Mouse (Mus musculus): ENCODE measurements at regions not wholly inside any gene's neighbourhood (a gene's known extent, or its start where the extent isn't known, plus 50 kb on each side); places are given as distances from the start of the nearest gene placed in this dataset.

DNA sequence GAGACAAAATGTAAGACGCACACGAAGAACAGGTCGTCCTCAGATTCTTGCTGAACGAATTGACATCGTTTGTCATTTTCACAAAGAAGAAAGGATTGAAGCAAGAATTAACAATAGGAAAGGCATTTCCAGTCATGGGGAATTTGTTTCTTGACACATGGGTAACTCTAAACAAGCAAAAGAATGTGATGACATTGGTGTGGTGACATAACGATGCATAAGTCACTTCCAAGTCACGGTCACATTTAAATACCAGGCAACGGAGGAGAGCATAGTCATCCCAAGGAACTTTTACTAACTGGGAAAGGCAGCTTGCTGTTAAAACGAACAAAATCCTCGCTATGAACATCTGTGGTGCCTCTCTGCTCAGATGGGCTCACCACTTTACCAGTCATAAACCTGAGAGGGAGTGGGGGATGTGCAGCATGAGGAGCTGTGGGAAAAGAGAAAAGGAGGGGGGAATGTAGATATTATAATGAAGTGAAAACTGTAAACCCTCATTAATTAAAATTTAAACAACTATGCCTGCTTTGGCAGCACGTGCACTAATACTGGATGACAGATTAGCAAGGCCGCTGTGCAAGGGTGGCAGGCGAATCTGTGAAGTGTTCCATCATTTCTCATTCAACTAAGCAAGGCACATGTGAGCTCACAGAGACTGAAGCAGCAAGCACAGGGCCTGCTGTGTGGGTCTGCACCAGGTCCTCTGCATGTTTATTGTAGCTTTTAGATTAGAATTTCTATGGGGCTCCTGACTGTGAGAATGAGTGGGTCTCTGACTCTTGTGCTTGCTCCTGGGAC is 167.2 kb upstream of the Dkk2 start:
- no peak for DNase-seq (ENCODE audit: low read depth, low spot score)

DNA sequence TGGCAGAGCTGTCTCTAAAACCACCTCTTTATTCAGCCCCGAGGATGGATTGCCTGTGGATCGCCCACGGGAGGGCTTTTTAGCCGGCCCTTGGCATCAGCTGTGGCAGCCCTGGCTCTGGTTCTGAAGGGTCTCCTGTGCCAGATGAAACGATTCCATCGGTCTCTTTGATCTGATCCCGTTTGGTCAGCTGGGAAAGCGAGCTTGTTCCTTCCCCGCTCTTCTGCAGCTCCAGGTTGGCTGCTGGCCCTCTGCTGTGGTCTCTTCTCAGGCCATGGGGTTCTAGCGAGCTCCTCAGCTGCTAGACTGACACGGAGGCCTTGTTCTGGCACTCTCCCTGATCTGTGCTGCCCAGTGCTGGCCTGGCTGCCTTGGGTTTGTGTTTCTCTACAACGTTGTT is 165.6 kb upstream of the Dkk2 start:
- no peak for DNase-seq (ENCODE audit: low read depth, low spot score)

DNA sequence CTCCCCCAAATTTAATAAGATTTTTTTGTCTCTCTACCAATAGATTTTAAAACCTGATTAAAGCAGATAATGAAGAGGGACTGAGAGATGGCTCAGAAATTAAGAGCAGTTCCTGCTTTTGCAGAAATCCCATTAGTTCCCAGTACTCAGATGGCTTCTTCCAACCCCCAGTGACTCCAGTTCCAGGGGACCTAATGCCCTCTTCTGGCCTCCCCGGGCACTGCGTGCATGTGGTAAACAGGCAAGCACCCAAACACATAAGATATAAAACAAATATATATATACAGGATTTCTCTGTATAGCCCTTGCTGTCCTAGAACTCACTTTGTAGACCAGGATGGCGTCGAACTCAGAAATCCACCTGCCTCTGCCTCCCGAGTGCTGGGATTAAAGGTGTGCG is 163.9 kb upstream of the Dkk2 start:
- no peak for DNase-seq (ENCODE audit: low read depth, low spot score)

DNA sequence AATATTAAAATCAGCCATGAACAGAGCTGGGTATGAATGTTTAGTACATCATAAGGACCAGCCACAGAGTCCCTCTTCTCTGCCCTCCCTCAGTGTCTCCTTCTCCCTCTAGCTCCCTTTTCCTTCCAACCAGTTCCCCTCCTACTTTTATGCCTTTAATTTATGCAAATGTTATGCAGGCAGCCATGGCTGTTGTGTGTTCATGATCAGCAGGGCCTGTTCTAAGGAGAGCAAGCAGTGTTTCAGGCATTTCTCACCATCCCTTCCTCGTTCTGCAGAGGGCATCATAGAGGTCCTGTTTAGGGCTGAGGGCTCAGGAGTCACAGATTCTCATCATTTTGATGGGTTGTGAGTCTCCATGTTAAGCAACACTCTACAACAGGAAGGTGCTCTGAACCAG is 162.4 kb upstream of the Dkk2 start:
- no peak for DNase-seq (ENCODE audit: low read depth, low spot score)

DNA sequence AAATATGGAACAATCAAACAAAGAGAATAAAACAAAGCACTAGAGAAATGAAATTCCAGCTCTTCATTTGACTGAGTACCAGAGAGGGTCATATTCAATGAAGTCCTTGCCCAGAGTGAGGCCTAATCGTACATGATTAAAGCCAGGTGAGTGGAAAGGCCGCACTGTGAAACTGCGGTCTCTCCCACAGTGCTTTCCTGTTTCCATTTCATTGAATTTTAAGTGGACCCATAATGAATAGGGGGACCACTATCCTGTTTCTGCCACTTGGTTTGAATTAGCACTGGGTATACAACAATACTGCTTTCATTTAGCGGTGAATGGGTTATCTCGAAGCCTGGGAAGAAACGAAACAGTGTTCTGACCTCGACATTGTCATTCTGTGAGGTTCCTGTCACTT is 144.2 kb upstream of the Dkk2 start:
- no peak for DNase-seq (ENCODE audit: low read depth, low spot score)

DNA sequence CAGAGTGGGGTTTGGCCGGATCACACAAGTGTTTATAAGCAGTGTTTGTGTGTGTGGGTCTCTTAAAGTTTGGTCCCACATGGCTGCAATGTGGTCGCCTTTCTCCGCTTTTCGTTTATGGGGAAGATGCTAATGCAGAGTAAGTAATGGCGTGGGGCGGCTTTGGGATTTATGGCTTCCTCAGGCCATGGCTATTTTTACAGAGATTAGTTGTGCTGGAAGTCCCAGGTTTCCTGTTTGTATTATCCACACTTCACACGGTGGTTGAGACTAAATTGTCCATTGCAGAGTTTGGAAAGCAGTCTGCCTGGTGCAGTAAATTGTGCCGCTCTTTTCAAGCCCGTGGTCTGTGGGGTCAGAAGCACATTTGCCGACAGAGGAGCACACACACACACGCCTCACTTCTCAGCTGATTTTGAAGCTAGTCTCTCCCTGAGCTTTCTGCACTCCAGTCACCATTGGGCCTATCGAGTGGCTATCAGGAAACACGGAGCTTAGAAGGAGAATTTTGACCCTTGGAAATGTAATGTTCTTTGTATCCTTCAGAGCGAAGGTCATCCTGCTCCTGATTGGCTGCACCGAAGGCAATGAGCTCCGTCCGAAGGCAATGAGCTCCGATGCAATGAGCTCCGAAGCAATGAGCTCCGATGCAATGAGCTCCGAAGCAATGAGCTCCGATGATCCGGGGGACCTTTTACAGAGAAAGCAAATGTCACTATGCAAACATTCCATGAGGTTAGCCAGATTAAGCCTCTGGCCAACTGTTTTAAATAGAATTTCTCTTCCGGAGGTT is 142.9 kb upstream of the Dkk2 start:
- no peak for DNase-seq (ENCODE audit: low read depth, low spot score)

DNA sequence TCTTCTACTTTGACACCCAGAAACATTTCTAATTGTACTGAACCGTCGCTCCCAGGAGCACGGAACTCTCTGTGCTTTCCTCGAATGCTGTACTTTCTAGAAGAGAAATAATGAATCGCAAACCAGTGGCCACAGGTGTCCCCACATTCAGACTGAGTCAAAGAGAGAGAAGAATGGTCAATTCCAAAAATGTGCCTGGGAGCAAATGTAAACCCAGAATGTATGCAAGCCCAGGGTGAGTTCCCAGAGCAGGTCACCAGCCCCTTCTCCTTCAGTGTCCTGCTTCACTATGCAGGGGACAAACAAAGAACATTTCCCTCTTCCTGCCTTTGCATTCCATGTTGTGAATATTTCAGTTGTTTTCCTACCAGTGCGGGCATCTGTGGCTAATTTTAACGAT is 141.7 kb upstream of the Dkk2 start:
- DNase-seq (ENCODE audit: low read depth, low spot score) = no peak

DNA sequence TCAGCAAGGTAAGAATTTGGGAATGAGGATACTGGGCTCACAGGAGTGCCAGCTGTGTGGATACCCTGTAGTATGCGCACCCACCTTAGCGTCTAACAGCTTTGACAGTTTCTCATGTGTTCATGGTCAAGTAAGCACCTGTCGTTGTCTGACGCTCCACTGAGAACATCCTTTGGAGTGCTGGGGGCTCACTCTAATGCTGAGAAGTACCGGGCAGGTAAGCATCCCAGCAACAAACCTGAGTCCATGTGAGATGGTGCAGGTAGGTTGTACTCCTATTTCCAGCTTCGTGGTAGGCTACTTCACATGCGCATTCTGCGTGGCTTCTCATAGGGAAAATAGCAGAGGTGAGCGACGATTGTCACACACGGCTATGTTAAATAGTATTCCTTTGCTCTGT is 129.3 kb upstream of the Dkk2 start:
- DNase-seq (ENCODE audit: low read depth, low spot score) = no peak

DNA sequence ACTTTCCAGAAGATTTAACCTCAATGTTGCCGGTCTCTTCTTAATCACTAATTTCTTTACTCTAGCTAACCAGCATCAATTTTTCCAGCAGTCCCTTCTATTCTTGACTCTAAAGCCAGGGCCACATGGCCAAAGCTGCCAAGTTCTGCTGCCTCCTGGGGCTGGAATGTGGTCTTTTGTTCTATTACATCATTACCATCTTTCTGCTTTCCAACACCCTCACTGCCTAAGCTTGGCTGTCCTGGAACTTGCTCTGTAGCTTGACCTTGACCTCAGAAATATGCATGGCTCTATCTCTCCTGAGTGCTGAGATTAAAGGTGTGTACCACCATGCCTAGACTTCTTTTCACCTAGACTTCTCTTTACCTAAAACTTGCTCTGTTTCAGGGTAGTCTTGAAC is 124.5 kb upstream of the Dkk2 start:
- no peak for DNase-seq (ENCODE audit: low read depth, low spot score)

DNA sequence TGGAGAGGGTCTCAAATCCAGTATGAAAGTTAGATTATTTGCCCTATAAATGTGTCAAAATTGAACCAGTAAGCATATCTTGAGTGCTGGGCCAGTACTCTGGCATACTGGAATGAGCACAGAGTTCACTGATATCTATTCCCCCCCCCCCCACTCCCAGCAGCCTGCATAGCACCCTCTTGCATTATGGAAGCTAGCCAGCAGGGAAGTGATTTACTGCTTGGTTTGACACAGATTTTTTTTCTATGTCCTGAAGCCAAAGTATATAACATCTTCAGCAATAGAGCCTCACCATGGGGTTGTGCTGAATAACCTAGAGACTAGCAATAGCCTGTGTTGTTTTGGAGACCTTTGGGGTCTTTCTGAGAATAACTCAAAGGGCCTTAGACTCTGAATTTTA is 123.5 kb upstream of the Dkk2 start:
- no peak for DNase-seq (ENCODE audit: low read depth, low spot score)

DNA sequence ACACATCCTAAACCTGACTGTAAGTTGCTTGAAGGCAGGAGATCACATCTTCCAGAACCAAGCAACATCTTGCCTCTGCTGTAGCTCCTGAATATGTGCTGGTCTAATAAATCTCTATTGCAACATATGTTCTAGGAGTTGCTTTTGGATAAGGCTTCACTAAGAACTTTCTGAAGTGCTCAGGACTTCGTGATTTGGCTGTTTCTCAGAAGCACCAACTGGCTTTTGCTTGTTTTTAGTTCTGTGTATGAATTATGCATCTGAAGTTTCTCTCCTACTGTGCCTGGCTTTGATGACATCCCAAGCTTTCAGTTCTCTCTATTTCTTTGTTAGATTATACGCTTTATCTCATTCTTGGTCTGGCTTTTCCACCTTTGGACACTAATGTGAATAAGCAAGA is 122.2 kb upstream of the Dkk2 start:
- no peak for DNase-seq (ENCODE audit: low read depth, low spot score)

DNA sequence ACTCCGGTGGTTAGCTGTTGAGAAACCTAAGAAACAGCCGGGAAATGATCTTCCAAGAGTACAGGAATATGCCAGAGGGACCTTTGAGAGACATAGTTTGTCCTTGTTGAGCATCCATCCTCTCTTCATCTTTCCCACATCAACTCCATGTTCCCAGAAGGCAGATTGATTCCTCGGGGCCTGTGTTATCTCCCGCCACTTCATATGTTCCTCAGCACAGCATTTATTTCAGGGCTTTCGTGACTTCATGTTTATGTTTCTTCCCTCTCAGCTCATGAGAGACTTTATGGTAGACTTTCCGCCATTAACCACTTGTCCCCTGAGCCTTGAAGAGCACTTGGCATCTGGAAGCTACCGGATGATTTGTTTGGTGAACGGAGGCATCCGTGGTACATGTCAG is 120.1 kb upstream of the Dkk2 start:
- no peak for DNase-seq (ENCODE audit: low read depth, low spot score)

DNA sequence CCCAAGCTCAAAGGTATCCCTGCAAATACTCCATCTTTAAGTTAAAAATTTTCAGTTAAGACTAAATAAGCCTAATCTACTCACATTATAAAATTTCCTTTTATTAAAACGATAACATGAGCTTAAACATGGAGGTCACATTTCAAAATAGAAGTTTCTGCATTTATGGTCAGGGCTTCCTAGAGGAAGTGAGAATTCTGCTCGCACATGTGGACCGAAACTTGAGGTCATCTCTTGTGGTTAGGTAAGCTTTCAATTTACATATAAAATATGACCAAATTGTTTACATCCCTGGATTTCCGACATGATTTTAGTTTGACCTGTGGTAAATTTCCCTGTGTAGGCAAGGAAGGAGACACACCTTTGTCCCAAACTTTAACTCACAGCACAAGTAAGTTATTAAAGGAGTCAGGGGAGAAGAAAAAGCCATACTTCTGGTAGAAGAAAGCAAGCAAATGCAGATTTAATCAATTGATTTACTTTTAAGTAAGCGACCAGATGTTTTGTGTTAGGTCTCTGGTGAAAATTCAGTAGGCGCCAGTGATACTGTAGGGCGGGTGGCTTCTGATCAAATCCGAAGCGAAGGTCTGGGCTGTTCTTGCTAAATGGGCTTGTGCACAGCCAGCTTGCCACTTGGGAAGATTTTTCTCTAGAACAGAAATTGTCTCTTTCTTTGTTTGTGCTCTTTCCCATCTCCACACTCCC is 119.5 kb upstream of the Dkk2 start:
- DNase-seq (ENCODE audit: low read depth, low spot score) = no peak

DNA sequence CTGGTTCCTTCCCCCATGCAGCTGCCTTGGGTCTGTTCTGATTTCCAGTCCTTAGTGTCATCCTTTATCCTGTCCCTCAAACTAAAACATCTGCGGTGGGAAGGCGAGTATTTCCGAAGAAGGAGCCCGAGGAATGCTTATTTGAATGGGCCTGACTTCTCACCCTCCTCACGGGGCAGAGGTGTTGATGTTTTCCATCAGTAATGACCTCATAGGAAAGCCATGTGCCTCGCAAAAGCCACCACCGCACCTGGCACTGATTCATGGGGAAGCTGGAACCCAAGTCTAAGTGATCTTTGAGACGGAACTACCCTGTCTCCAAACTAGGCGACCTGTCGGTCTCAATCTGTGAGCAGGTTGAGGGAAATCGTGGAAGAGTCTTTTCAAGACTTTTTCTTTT is 117.8 kb upstream of the Dkk2 start:
- no peak for DNase-seq (ENCODE audit: low read depth, low spot score)

DNA sequence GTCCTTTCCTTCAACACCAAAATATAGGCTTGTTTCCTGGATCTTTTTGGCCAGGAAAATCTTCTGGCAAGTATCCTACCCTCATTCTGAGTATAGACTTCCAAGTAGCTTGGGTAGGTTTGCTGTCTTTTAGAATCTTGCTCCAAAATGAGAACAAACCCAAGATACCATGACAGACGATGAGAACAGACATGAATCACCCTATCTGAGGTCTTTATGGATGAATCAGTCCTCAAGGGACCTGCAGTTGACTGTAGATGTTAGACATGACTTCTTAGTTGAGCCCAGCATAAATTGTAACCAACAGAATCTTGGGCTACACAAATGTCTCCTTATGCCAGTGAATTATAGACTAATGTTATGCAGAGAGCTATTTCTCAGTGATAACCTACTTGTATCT is 114.3 kb upstream of the Dkk2 start:
- no peak for DNase-seq (ENCODE audit: low read depth, low spot score)

DNA sequence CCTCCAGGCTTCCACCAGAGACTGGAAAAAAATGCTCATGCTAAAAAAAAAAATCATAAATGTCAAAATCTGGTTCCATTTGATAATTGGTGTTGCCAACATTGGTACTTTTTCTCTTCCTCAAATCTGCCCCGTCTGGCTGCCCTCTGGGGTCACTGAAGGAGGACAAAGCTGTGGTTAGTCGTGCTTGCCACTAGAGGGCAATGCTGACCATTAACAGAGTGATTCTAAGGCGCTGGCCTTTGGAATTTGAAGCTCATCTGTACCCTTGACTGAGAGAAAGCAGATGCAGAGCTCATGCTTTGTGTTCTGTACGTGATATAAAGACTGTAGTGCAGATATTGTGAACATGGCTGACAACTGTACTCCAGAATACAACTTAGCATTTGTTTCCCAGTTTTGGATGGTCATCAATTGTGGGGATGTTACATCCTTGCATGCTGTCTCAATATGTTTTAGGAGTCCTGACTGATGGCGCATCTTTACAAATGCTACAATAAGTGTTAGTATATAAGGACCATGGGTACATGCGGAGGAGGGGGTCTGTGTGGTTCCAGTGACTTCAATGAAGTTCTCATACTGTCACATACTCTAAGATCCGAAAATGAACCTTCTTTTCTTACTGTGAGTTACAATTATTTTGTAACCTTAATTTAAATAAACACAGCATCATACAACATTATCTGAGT is 109.0 kb upstream of the Dkk2 start:
- peak; percentile 4 for DNase-seq (ENCODE audit: low read depth, low spot score)

DNA sequence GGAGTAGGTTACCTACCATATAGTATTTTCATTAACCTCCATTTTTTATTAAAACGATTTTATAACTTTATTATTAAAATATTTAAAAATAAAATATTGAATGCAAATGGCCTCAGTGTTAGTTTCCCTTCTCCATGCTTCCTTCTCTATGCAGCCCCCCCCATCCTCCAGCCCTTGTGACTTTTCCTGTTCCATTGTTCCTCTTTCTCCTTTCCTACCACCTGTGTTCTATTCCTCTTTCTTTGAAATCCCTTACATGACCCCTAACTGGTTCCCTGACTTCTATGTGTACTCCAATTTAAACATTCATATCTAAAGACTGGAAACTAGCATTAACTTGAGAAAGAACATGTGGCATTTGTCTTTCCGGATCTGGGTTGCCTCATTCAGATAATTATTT is 101.8 kb upstream of the Dkk2 start:
- no peak for DNase-seq (ENCODE audit: low read depth, low spot score)

DNA sequence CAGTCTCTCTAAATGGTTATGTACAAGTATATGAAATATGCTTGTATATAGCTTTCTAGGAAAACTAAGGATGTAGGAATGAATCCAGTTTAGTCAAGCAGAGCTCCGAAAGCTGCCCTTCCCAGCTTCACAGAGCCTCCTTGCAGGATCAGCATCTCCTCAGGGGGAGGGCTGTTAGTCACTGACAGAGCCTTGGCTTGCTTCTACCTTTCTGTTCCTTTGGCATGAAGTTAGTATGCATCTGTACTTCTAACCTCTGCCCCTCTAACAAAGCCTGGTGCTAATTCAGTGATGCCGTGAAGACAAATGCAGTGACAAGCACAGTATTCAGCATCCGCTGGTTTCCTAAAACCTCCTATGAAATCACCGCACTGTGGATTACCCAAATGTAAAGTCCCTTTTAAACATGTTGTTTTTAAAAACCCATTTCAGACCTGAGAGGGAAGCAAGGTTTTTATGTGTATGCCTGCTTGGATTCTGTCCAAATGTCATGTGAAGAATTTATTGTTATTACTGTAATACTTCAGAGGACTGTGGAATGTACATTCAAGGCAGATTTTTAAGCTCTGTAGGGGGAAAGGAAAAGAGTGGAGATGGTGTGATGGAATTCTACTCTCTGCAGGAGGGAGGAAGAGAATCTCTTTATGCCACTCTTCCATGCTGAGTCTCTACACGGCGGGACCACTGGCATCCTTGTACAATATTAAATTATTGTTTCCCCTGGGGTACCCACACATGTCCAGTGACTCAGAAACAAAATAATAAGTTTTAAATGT is 86.1 kb upstream of the Dkk2 start:
- no peak for DNase-seq (ENCODE audit: low read depth, low spot score)

DNA sequence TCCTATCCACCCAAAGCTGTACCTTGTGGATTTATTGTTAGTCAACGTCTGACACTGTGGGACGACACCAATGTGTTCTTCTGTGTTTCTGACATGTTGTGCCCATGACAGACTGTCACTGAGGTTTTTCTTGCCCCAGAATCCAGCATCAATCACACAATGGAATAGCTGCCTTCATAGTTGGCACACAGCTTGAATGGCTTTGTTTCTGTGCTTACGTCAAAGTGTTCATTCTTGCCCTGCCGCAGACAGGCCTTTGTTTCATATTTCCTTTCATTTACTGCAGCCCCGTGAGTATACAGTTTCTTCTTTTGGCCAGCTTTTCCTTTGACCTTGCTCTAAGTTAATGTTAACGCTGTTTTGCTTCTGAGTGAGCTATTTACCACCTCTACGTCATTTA is 78.9 kb upstream of the Dkk2 start:
- DNase-seq (ENCODE audit: low read depth, low spot score) = no peak

DNA sequence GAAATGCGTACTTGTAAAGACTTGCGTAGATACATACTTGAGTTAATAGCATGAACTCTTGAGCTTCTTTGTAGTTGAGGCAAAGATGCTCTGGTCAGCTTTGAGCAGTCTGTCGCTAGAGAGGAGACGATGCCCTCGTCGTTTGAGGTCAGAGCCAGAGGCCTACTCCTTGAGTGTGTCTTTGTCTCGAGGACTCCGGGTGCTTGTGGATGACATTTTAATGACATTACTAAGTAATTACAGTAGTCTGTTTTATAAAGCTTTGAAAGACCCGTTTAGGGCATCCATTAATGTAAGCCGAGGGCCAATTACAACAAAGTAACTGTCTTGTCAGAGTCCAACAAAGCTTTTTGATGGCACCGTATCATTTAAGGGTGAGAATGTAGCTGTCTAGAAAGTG is 78.2 kb upstream of the Dkk2 start:
- no peak for DNase-seq (ENCODE audit: low read depth, low spot score)

DNA sequence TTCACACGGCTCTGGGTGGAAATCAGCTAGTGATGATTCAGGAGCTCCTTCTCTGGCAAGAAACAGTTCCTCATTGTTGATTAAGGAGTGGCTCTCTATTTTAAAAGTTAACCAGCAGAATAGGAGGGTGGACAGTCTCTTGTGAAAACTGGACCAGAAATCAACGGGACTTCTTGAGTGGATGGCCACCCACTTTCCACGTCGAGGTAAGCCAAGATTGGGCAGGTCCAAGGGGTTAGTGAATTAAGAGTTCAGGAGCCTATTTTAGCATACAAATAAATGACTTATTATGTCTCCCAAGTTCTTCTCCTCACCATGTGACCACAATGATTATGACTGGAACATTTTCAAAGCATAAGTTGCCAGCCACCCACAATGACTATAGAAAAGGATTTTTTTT is 77.7 kb upstream of the Dkk2 start:
- no peak for DNase-seq (ENCODE audit: low read depth, low spot score)
